Mouse (Mus musculus) intestine, embryonic 14.5 days (tissue): Measurements from ENCODE around the gene Asic2. TPM values are rescaled to one million over a fixed set of nuclear protein-coding genes. Genes with fewer than 3 reads are reported as not detected.
A peak's percentile ranks its signal among the peaks of the same experiment; 100 is the strongest.

ENCODE experiments used
- ATAC-seq: fragments of 200-750 bp; cut with Nextera tagmentation; replicated peaks from 2 replicates; pipeline ENCODE4 v1.8.0; 2017; ENCODE audit warnings: low read depth, moderate number of reproducible peaks, moderate TSS enrichment, moderate library complexity; ENCODE audit not compliant: low FRiP score, low TSS enrichment
- DNase-seq: peaks from one replicate; pipeline ENCODE4 v3.0.0-alpha.2; 2018; ENCODE audit warnings: low spot score
- H3K27ac ChIP-seq: fragments of 300-500 bp; sonication (generic); 2 replicates; pipeline ENCODE4 v1.5.1; 2014; ENCODE audit warnings: low read depth, mild to moderate bottlenecking, control low read depth
- H3K27me3 ChIP-seq: fragments of 300-500 bp; sonication (generic); replicated peaks from 2 replicates; pipeline ENCODE4 v1.6.1; 2014; ENCODE audit warnings: low read length, control low read depth; ENCODE audit not compliant: control insufficient read depth, insufficient read depth
- H3K36me3 ChIP-seq: fragments of 300-500 bp; sonication (generic); 2 replicates; pipeline ENCODE4 v1.6.1; 2014; ENCODE audit warnings: low read length, control low read depth; ENCODE audit not compliant: control insufficient read depth, insufficient read depth
- H3K4me1 ChIP-seq: fragments of 300-500 bp; sonication (generic); replicated peaks from 2 replicates; pipeline ENCODE4 v1.6.1; 2014; ENCODE audit warnings: low read length, control low read depth, mixed read lengths; ENCODE audit not compliant: control insufficient read depth, insufficient read depth
- H3K4me2 ChIP-seq: fragments of 300-500 bp; sonication (generic); 2 replicates; pipeline ENCODE4 v1.6.1; 2014; ENCODE audit warnings: low read length
- H3K4me3 ChIP-seq: fragments of 300-500 bp; sonication (generic); 2 replicates; pipeline ENCODE4 v1.5.1; 2014; ENCODE audit warnings: low read depth, low read length, control low read depth, mixed read lengths
- H3K9ac ChIP-seq: fragments of 300-500 bp; sonication (generic); 2 replicates; pipeline ENCODE4 v1.6.1; 2014; ENCODE audit warnings: mild to moderate bottlenecking, low read length
- H3K9me3 ChIP-seq: fragments of 300-500 bp; sonication (generic); 2 replicates; pipeline ENCODE4 v1.6.1; 2016; ENCODE audit warnings: low read length, control low read depth; ENCODE audit not compliant: control insufficient read depth
- WGBS: fragments of 180-500 bp; shearing (Covaris S2); extraction: QIAGEN DNeasy Blood & Tissue Kit; methylation state at CpG from one replicate; pipeline ENCODE4 v1.1.7; 2014; 5-methylcytosine and 5-hydroxymethylcytosine counted together
- polyA plus RNA-seq: library from polyadenylated mRNA; unstranded; fragments of >200 nt; fragmentation: Nextera tagmentation; extraction: Ambion mirVana; gene quantifications from 2 replicates; pipeline ENCODE4 v1.2.1, GENCODE M21; 2014

Asic2 gene
- polyA plus RNA-seq, 1 experiment from 2014 or later = 0.22 TPM

GRCm38 (mm10) chr11:81543189-81543588 is 425.1 kb downstream of the Asic2 start:
- 79% methylated on average over 6 of the region's 6 CpGs for WGBS

GRCm38 (mm10) chr11:81535121-81535717 is 433.0 kb downstream of the Asic2 start:
- Histone ChIP-seq H3K27me3 (no peaks in the 10 kb centered on the region), H3K9me3 (no peaks in the 10 kb centered on the region), H3K27ac (no peak overlapping the region), H3K4me1 (no peaks in the 10 kb centered on the region), H3K9ac (no peak overlapping the region), H3K36me3 (no peaks in the 10 kb centered on the region), H3K4me3 (no peak overlapping the region), H3K4me2 (no peak overlapping the region)
- 54% methylated on average over 4 of the region's 4 CpGs for WGBS
- no peak for ATAC-seq
- DNase-seq = no peak

More at GRCm38 (mm10) chr11:81543189-81543588, 425.1 kb downstream of the Asic2 start:
- H3K4me2 ChIP-seq = no peak overlapping the region
- no peaks in the 10 kb centered on the region for H3K9me3 ChIP-seq
- H3K27ac ChIP-seq = no peak overlapping the region
- H3K9ac ChIP-seq = no peak overlapping the region
- no peaks in the 10 kb centered on the region for H3K27me3 ChIP-seq
- no peaks in the 10 kb centered on the region for H3K36me3 ChIP-seq
- H3K4me3 ChIP-seq = no peak overlapping the region
- no peak for ATAC-seq
- no peak for DNase-seq
- no peaks in the 10 kb centered on the region for H3K4me1 ChIP-seq

- Histone ChIP-seq H3K4me1 (no peaks in the 10 kb centered on the region), H3K9ac (no peak overlapping the region), H3K4me3 (no peak overlapping the region), H3K27me3 (no peaks in the 10 kb centered on the region), H3K36me3 (no peaks in the 10 kb centered on the region), H3K9me3 (no peaks in the 10 kb centered on the region), H3K4me2 (no peak overlapping the region), H3K27ac (no peak overlapping the region)
- WGBS = 8% methylated on average over 5 of the region's 5 CpGs
- ATAC-seq = no peak
- peak; percentile 83 for DNase-seq
These were observed 433.6 kb downstream of the Asic2 start for GRCm38 (mm10) chr11:81534686-81535085.

GRCm38 (mm10) chr11:81531906-81532305 is 436.4 kb downstream of the Asic2 start:
- DNase-seq = no peak
- no peaks in the 10 kb centered on the region for H3K9me3 ChIP-seq

GRCm38 (mm10) chr11:81522927-81523326 is 445.3 kb downstream of the Asic2 start:
- Histone ChIP-seq H3K4me1 (no peaks in the 10 kb centered on the region), H3K9ac (no peak overlapping the region), H3K4me2 (no peak overlapping the region), H3K9me3 (no peaks in the 10 kb centered on the region), H3K27ac (no peak overlapping the region), H3K36me3 (no peaks in the 10 kb centered on the region), H3K27me3 (no peaks in the 10 kb centered on the region), H3K4me3 (no peak overlapping the region)
- no peak for DNase-seq
- WGBS = 88% methylated on average over 1 of the region's 1 CpGs
- ATAC-seq = no peak

More at GRCm38 (mm10) chr11:81531906-81532305, 436.4 kb downstream of the Asic2 start:
- no peak for ATAC-seq
- no peaks in the 10 kb centered on the region for H3K27me3 ChIP-seq
- H3K4me2 ChIP-seq = no peak overlapping the region
- H3K9ac ChIP-seq = no peak overlapping the region
- no peak overlapping the region for H3K27ac ChIP-seq
- H3K4me1 ChIP-seq = no peaks in the 10 kb centered on the region
- no peak overlapping the region for H3K4me3 ChIP-seq
- WGBS = 11% methylated on average over 6 of the region's 6 CpGs
- no peaks in the 10 kb centered on the region for H3K36me3 ChIP-seq

GRCm38 (mm10) chr11:81521881-81522280 is 446.4 kb downstream of the Asic2 start:
- Histone ChIP-seq H3K27ac (no peak overlapping the region), H3K36me3 (no peaks in the 10 kb centered on the region), H3K27me3 (no peaks in the 10 kb centered on the region), H3K9me3 (no peaks in the 10 kb centered on the region), H3K4me3 (no peak overlapping the region), H3K4me1 (no peaks in the 10 kb centered on the region), H3K9ac (no peak overlapping the region), H3K4me2 (no peak overlapping the region)
- ATAC-seq (no peak), DNase-seq (no peak)
- 83% methylated on average over 4 of the region's 4 CpGs for WGBS

- no peak for DNase-seq
- Histone ChIP-seq H3K4me2 (no peak overlapping the region), H3K27me3 (no peaks in the 10 kb centered on the region), H3K9me3 (no peaks in the 10 kb centered on the region), H3K4me3 (no peak overlapping the region), H3K27ac (no peak overlapping the region), H3K36me3 (no peaks in the 10 kb centered on the region), H3K9ac (no peak overlapping the region), H3K4me1 (no peaks in the 10 kb centered on the region)
- ATAC-seq = no peak
- WGBS = 39% methylated on average over 14 of the region's 14 CpGs
These were observed 450.0 kb downstream of the Asic2 start for GRCm38 (mm10) chr11:81518001-81518955.

GRCm38 (mm10) chr11:81515754-81516153 is 452.5 kb downstream of the Asic2 start:
- DNase-seq = no peak
- Histone ChIP-seq H3K36me3 (no peaks in the 10 kb centered on the region), H3K27ac (no peak overlapping the region), H3K4me1 (no peaks in the 10 kb centered on the region), H3K9ac (no peak overlapping the region), H3K9me3 (no peaks in the 10 kb centered on the region), H3K4me2 (no peak overlapping the region), H3K27me3 (no peaks in the 10 kb centered on the region), H3K4me3 (no peak overlapping the region)
- 74% methylated on average over 3 of the region's 3 CpGs for WGBS
- no peak for ATAC-seq
